Mouse (Mus musculus) common myeloid progenitor, adult 5-6 weeks (primary cell): ENCODE measurements around the gene Nr2f6. TPM values are rescaled to one million over a fixed set of nuclear protein-coding genes. Genes with fewer than 3 reads are reported as not detected.

Experiments used
- ATAC-seq: replicated peaks from 2 replicates; pipeline ENCODE4 v1.8.0; 2016; ENCODE audit warnings: low read depth, mild to moderate bottlenecking, moderate TSS enrichment, inconsistent platforms; ENCODE audit not compliant: poor library complexity, severe bottlenecking
- total RNA-seq: library from RNA; stranded (forward); fragments of 200-1000, 187-1606 nt; gene quantifications from 2 replicates; pipeline ENCODE4 v1.2.3, GENCODE M21; 2017

The Nr2f6 gene
- total RNA-seq, 1 experiment from 2014 or later = 3.0 TPM

GRCm38 (mm10) chr8:71392871-71393270, 11.1 kb upstream of the Nr2f6 start:
- ATAC-seq = no peak

DNA sequence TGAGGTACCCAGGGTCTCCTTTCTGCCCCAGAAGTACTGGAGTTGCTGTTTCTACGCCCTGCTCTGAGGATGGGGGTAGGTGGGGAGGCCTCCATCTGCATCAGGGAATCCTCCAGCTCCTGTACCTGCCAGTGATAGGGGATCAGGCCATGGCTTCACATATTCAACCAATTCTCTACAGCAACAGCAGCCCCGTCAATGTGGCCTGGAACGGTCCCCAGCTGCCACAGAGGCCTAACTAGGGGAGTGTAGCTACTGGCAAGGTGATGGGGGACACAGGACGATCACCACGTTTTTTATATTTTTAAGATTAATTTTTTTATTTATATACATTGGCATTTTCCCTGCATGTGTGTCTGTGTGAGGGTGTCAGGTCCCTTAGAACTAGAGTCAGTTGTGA, 10.6 kb upstream of the Nr2f6 start:
- no peak for ATAC-seq

DNA sequence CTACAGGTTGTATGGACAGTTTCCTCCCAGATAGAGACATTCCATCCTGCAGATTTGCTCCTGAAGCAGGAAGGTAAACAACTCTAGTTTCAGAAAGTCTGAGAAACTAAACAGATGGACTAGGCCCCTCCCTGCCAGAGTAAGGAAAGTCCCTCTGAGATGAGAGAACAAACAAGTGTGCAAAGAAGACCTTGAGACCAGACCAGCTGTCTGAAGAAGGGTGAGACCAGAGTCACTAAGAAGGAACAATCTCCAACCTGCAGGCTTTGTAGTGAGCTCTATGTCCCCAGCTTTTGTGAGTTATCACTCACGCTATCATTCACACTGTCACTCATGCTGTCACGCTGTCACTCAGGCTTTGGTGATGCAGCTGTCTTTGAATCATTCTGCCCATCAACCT, 9.9 kb upstream of the Nr2f6 start:
- ATAC-seq = no peak

DNA sequence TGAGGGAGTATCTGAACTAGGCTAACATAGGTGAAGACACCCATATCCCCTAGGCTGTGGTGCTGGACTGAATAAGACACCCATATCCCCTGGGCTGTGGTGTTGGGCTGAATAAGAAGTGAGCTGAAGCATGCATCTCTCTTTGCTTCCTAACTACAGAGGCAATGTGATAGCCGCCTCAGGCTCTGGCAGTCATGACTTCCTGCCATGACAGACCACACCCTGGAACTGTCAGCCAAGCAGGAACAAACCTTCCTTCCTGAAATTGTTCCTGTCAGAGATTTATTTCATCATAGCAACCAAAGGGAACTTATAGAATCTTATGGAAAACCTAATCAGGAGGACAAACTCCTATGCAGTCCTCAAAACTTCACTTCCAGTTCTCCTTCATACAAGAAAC, 6.5 kb upstream of the Nr2f6 start:
- no peak for ATAC-seq

GRCm38 (mm10) chr8:71385212-71385835, 3.6 kb upstream of the Nr2f6 start:
- ATAC-seq = no peak

- no peak for ATAC-seq
Observed at GRCm38 (mm10) chr8:71383860-71384259, 2.1 kb upstream of the Nr2f6 start.

DNA sequence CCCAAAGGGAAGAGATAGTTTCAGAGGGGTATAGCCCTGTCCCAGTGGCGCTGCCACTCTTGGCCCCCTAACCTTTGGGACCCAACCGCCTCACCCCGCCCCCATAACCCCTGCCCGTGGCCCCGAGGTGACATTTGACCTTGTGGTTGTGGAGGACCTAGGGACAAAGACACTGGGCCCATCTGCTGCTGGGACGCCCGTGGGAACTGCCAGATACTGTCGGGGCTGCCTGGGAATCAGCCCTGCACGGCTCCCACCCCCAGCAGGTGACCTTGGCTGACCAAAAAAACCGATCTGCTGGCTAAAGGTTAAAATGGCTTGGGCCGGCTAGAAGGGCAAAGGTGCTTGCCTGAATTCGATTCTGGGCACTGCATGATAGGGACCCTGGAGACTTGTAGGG, 1.6 kb upstream of the Nr2f6 start:
- ATAC-seq = no peak

- peak; percentile 64 for ATAC-seq
Observed at GRCm38 (mm10) chr8:71381971-71382961, 506 bp upstream of the Nr2f6 start.

DNA sequence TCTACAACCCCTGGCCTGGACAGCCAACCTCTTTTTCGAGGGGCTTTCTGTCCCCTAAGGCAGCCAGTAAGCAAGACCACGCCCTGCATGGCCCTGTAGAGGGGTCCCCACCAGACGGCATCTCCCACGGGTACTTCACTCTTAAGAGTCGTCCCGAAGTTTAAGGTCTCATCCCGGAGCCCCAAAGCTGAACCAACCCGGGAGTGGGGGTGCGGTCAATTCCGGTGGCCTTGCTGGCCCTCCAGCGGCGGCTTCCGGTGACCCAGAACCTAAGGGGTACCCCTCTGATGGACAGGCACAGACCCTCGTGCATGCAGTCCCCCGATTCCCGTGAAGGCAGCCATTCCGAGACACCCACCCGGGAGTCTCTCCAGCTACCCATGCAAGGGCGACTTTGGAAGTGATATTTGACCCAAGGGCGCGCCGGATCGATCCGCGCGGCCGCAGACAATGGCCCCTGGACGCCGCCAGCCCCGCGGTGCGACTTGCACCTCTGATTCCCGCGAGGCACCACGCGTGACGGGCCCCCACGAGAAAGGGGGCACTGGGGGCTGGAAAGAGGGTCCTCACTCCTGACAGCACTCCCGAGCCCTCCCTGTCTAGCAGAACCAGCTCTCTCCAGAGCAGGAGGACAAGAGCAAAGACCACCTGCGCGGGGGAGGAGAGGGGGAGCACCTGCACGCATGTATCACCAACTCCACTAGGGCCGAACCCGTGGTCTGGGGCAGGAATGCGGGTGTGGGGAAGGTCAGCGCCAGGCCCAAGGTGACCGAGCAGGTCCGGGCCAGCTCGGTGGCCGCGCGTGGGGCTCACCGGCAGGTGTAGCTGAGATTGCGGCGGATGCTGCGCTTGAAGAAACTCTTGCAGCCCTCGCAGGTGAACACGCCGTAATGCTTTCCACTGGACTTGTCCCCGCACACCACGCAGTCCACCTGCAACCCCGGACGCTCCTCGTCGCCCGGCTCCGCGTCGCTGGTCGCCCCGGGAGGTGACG, 1.3 kb downstream of the Nr2f6 start:
- ATAC-seq = no peak

GRCm38 (mm10) chr8:71379512-71380075, 2.2 kb downstream of the Nr2f6 start:
- no peak for ATAC-seq

DNA sequence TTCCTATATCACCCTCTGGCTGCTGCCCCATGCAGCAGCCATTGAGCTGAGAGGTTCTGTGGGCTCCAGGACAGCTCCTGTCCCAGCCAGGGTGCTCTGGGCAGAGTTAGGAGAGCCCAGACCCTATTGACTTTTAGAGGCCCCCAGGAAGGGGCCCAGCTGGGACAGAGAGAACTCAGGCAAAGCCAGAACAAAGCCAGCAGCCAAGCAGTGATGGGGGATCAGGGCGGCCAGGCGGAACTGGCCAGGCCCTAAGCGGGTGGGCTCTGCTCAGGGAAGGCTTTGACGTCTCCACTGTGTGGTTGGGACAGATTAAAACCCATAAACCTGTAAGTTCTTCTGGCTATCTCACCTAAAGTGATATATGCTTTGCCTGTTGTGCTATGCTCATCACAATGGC, 2.8 kb downstream of the Nr2f6 start:
- ATAC-seq = no peak

DNA sequence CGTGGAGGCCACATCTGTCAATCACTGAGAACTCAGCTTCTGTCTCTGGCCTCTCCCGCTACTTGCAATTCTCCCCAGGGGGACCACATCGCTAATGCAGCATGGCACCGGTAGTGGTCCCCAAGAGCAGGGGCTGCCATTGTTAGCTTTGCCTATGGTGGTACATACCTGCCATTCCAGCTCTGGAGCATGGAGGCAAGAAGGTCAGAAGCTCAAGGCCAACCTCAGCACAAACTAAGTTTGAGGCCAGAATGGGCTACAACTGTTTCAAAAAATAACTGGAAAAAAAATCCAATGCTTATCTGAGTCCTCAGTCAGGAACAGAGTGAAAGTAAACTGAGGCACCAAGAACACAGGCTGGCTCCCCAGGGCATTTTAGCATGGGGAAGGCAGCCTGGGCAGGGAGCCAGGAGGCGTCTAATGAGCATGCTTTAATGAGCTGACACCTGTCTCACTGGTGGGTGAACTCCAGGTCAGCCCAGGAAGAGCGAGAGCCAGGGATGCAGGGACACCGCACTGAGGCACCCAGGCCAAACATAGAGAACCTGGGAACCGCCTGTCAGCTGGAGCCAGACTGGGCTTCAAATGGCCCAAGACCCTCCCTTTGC, 5.2 kb downstream of the Nr2f6 start:
- ATAC-seq = no peak

- peak; percentile 38 for ATAC-seq
Observed at GRCm38 (mm10) chr8:71375581-71376422, 6.0 kb downstream of the Nr2f6 start.

- ATAC-seq = no peak
Observed at GRCm38 (mm10) chr8:71374616-71375206, 7.0 kb downstream of the Nr2f6 start.

- ATAC-seq = no peak
Observed at GRCm38 (mm10) chr8:71373000-71373399, 8.8 kb downstream of the Nr2f6 start.

- ATAC-seq = no peak
Observed at GRCm38 (mm10) chr8:71372427-71372826, 9.3 kb downstream of the Nr2f6 start.

DNA sequence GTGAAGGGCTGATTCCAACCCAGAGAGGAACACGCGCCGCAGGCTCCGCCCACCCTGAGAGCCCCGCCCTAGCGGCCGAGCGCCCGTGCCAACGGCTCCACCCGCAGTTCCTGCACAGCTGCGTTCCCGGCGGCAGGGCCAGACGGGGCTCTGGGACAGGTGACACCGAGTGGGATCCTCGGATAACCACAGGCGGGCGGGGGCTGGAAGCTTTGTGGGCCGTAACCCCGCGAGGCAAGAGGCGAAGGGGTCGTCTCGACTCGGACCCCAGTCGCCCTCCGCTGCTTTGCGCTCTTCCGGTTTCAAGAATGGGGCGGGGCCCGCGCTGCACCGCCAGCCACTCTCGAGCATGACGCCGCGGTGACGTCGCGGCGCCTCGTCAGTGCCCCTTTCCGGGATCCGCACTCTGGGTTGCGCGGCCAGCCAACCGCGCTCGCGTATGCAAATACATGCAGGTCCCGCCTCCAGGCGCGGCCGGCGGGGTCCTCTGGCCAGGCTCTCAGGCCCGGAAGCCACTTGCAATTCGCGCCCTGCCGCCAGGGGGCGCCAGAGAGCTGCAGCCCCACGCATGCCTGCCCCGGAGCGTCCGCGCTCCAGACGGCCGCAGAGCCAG, 10.4 kb downstream of the Nr2f6 start, which contains the start of gene Ocel1:
Gene Ocel1, plus strand, starts transcription at position 63 of the 613 bp plus-strand sequence.
- peak; percentile 62 for ATAC-seq
